Mouse (Mus musculus) brain, embryonic 18.5 days (tissue): ENCODE measurements around the gene Lyrm9.
"Not testable (repeated sequence)": the region's sequence is repeated elsewhere in the genome, so short reads cannot be mapped to it uniquely, and the experiment has no call there.

ENCODE experiments used
- DNase-seq: peaks from one replicate; pipeline ENCODE4 v3.0.0-alpha.2; 2012; ENCODE audit warnings: low read depth, low spot score

Gene Lyrm9

GRCm38 (mm10) chr11:78851216-78851870 lies 25.0 kb downstream of the Lyrm9 start:
- DNase-seq = no peak

DNA sequence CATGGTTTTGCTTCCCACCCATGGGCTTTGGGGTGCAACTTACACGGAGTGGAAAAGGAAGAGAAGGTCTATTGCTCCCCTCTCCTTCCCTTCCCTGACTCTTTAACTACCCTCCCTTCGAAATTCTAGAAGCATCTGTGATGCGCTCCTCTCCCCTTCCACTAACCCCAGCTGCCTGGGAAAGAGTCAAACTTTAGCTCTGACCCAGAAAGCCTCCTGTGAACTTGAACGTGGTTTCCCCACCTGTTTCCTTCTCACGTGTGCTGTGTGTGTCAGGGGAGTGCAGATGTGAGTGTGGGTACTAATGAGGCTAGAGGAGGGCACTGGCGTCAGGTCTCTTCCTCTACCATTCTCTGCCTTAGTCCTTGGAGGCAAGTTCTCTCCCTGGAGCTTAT lies 25.5 kb downstream of the Lyrm9 start:
- DNase-seq = no peak

- no peak for DNase-seq
Observed at GRCm38 (mm10) chr11:78852529-78852928, 26.1 kb downstream of the Lyrm9 start.

DNA sequence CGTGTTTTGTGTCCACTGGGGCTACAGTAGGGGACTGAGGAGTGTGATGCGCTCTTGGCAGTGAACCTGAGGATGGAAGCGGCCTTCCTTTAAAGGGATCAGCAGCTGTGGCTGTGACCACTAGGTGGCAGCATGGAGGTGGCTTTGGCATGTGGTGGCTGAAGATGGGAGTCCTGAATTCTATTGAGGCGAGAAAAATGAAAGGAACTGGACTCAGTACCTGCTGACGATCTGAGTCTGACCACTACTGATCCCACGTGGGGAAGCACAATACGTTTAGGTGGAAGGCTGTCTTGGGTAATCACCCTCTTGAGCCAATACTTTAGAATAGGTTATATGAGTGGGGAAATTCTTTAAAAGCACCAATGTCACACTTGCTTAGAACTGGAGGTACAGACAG lies 29.9 kb downstream of the Lyrm9 start:
- peak; percentile 39 for DNase-seq

DNA sequence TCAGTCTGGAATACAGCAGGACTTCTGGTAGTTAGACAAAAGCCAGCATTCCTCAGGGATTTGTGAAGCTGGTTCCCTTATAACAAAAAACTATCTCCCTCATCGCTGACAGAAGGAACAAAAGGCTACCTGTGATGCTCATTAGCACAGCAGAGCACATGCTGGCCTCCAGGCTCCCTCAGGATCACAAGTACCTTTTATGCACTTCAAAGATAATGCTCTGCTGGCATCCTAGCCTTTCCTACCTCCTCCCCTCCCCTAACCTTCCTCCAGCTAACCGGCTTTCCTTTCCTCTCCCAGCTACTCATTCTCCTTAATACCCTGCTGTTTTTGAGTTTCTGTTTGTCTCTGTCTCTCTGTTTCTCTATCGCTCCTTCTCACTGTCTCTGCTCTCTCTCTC lies 31.2 kb downstream of the Lyrm9 start:
- no peak for DNase-seq

- no peak for DNase-seq
Observed at GRCm38 (mm10) chr11:78863898-78864297, 37.5 kb downstream of the Lyrm9 start.

DNA sequence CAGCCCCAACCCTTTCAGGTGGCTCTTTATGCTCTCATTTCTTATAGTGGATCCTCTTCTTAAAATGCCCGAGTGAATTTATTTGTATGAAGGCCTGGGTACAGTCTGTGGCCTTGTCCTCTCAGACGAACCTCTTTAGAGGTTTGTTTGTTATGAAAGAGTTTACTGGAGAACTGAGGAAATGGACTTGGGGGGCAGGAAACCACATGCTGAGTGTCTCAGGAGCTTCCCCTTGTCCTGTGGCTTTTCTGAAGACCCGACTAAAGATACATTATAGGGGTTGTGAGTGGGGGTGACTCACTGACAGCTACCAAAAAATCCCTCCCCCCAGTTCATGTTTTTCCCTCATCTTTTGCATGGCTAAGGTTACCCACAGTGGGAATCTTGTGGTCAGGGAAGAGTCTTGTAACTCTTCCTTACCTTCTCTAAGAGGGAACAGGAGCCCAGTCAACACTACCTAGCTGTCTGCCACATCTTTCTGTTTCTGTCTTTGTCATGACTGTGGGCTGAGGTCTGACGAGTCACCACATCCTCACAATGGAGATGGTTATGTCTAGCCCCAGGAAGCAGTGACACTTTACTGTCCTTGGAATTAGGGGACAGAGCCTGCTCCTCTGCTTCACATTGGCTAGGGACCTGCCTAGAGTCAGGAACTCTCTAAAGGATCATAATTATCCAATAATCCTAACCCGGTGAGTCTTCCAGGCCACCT lies 38.3 kb downstream of the Lyrm9 start:
- DNase-seq = no peak

- DNase-seq = no peak
Observed at GRCm38 (mm10) chr11:78865314-78865713, 38.9 kb downstream of the Lyrm9 start.

DNA sequence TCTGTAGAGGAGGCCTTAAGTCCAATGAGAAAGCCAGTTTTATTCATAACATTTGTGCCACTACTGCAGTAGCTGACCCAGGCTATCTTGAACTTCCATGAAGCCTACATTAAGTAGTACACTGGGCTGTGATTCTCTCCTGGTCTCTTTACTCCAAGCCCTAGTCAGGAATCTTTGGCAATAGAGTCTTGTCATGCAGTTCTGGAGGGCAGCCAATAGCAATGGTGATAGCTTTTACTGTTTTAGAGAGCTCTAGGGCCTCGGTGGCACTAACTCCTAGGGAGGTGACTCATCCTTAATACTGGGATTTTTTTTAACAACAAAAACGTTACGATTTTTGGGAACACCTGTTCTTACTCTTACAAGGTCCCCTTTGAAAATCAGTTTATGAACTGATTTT lies 40.1 kb downstream of the Lyrm9 start:
- DNase-seq = no peak

DNA sequence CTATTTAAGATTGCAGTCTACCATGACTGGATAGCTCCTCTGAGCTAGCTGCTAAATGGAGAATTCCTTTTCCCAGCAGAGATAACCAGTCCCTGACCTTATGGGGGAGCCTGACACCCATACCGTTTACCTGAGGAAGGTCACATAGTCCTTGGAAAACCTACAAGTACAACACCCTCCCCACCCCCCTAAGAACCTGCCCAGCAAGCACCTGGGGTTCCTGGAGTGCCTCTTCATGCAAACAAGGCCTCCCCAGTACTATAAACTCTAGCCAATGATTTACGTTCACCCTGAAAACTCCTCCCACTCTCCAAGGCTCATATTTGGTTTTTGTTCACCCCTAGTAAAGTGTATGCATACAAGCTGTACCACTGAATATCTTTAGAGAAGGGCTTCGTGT lies 41.3 kb downstream of the Lyrm9 start:
- DNase-seq = no peak

DNA sequence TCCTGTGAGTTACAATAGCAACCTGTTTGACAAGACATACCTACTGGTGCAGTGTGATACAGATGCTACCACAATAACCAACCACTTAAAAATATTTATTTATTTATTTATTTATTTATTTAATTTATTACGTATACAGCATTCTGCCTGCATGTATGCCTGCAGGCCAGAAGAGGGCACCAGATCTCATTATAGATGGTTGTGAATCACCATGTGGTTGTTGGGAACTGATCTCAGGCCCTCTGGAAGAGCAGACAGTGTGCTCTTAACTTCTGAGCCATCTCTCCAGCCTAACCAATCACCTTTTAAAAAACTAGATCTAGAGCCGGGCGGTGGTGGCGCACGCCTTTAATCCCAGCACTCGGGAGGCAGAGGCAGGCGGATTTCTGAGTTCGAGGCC lies 42.8 kb downstream of the Lyrm9 start:
- not testable (repeated sequence) for DNase-seq

- DNase-seq = no peak
Observed at GRCm38 (mm10) chr11:78870891-78871290, 44.5 kb downstream of the Lyrm9 start.

DNA sequence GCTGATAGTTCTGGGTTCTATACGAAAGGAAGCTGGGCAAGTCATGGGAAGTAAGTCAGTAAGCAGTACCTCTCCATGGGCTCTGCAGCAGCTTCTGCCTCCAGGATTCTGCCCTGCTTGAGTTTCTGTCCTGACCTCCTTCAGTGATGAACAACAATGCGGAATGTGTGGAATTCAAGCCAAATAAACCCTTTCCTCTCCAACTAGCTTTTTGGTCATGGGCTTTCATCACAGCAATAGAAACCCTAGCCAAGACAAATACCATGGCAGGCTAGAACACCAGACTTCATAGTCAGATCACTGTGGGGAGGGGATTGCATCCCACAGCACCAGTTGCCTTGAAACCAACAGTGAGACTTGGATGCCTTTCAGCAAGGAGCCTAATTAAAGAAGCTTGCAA lies 46.4 kb downstream of the Lyrm9 start:
- DNase-seq = no peak

DNA sequence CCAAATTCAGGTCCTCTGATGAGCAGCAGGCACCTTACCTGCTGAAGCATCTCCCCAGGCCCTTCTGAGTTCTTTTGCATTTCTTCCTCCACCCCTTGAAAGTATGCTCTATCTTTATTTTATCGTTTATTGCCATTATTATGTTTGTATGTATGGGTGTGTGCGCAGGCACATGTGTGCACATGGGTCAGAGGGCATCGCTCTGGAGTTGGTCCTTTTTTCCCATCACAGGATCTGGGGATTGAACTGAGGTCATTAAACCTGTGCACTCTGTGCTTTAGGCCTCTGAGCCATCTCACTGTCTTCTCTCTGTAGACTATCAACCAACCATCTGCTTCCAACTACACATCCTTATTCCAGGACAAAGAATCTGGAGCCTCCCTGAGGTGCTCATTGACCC lies 53.3 kb downstream of the Lyrm9 start:
- no peak for DNase-seq

DNA sequence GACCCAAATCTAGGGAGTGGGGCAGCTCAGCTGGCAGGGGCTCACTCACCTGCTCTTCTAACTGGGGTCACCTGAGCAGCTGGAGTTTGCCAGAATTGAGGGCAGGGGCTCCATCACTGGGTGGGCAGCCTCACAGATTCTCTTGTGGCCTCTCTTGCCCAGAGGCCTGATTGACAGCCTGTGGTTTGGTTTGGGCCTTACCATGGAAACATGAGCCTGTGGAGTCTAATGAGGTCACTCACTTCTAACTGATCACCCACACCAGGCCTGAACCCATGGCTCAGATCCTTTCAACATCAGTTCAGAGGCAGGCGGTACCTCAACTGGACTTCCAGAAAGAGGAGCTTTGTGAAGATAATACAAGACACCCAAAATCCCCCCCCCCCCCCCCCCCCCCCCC lies 60.3 kb downstream of the Lyrm9 start:
- no peak for DNase-seq

GRCm38 (mm10) chr11:78887102-78887971 lies 61.0 kb downstream of the Lyrm9 start:
- peak; percentile 73 for DNase-seq

DNA sequence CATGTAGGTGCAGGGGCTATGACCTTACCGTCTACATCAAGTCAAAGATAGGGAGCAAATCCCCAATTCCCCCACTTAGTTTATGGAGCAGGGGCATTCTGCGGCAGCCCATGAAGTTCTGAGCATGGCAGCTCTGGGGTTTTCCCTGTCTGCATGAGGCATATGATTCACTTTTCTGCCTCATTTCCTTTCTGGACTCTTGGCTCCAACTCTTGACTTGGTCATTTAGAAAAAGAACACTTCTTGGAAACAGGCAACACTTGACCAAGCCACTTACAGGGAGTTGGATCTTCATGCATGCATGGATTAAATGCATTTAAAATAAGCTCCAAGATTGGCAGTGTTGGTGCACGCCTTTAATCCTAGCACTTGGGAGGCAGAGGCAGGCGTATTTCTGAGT lies 62.8 kb downstream of the Lyrm9 start:
- DNase-seq = no peak
